Mouse (Mus musculus) forelimb bud, embryonic 11.5 days (tissue): ENCODE results near the gene Map2k6.
"Not testable (repeated sequence)": the region's sequence is repeated elsewhere in the genome, so short reads cannot be mapped to it uniquely, and the experiment has no call there.

Experiments used
- DNase-seq: peaks from one replicate; pipeline ENCODE4 v3.0.0-alpha.2; 2012; ENCODE audit warnings: low read depth, low spot score

Gene Map2k6

DNA sequence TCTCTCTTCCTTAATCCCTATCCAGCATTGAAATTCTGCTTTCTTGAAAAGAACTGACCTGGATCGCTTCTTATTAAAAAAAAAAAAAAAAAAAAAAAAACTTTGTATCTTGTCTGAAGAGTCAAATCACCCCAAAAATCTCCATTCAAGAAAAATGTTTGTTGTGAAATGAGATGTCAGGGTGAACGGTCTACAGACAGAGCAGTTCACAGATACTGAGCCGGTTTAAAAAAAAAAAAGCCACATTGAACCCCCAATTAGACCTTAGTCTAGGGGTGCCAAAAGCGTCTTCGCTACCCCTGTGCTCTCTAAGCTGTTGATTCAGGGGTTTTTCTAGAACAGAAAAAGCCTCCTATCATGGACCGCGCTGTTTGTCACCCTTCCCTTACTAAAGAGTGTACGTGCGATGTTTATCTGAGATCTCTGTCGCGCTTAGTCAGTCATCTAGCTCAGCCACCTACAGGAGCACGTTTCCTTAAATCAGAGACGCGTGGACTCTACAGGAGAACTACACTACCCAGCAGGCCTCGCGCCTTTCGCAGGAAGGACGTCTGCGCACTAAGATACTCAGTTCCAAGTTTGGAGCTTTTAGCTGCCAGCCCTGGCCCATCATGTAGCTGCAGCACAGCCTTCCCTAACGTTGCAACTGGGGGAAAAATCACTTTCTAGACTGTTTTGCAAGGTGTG is at the start of gene Map2k6:
TSS of gene Map2k6 (plus strand) at position 570 of the 687 bp plus-strand sequence.
- peak; percentile 87 for DNase-seq

DNA sequence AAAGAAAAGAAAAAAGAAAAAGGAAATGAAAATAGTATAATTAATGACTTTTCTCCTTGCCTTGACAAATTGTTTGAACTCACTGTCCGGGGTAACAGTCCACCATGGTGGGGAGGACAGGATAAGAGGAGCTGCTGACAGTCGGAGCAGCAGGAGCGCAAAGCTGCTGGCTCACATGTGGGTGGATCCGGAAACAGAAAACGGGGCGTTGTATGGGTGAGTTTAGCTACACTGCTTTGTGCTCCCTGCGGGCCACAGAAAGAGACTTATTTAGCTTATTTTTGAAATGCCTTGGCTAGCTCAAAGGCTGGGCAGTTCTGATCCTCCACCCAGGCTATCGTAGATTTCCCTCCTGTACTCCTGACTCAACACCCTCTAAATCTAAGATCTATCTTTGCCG is 44.7 kb upstream of the Map2k6 start:
- no peak for DNase-seq

DNA sequence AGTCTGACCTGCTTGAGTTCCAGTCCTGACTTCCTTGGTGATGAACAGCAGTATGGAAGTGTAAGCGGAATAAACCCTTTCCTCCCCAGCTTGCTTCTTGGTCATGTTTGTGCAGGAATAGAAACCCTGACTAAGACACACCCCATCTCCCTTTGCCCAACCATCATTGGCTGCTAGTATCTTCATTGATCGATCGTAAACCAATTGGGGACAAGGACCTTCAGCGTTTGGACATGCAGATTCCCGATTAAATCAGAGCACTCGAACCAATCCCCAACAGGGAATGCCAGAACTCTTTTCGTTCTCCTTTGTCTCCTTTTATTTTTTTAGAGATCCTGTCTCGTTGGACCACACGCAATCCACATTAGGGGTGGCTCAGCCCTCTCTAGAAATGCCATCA is 43.8 kb upstream of the Map2k6 start:
- DNase-seq: not testable (repeated sequence)

DNA sequence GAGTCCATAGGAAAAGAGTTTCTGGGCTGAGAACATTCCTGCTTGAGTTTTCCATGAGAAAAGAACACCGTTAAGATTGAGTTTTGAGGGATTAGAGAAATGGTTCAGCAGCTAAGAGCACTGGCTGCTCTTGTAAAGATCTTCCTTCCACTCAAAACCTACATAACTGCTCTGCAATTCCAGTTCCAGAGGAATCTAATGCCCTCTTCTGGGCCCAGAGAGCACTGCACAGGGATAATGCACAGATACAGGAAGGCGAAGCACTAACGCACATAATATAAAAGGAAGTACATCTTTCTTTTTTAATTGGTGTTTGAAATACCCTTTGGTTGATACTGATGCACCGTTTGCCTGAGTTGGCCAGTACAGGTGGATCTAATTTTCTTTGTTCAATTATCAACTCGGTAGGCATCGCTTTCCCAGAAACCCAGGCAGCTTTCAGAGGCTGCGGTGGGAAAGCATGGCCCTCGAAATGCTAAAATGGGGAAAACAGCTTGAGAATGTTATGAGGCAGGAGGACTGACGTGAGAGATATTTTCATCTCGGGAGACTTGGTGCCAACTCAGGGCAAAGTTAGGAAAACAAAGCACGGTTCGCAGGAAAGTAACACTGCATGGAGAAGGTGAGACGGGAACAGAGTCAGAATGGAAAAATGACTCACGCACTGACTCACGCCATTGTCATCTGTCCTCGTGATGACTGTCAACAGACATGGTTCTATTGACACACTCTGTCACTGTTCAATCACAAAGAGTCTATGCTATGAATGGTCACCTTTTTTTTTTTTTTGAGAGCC is 41.0 kb upstream of the Map2k6 start:
- DNase-seq: peak; percentile 20

DNA sequence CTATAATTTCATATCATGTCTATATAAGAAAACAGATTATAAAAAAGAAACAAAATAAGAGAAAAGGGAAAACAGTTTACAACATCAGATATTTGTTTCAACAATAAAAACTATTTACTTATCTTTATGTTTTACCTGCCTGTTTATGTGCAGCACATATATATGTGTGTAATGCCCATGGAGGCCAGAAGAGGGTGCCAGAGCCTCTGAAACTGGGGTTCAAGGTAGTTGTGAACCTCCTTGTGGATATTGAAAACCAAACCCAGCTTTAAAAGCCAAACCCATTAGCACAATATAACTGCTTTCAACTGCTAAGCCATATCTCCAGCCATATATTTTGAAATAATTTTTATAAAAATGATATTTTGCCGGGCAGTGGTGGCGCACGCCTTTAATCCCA is 33.9 kb upstream of the Map2k6 start:
- peak; percentile 59 for DNase-seq

DNA sequence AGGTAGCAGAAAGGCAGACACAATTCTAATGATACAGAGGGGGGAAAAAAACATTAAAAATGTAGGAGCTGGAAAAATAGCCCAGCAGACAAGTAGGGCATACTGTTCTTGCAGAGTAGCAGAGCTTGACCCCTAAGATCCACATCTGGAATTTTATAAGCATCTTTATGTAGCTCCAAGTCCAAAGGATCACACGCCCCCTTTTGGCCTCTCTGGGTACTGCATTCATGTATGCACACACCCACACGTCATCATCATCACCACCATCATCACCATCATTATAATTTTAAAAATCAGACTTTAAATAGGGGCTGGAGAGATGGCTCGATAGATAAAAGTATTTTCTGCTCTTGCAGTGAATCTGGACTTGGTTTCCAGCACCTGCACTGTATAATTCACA is 32.0 kb upstream of the Map2k6 start:
- DNase-seq: no peak

DNA sequence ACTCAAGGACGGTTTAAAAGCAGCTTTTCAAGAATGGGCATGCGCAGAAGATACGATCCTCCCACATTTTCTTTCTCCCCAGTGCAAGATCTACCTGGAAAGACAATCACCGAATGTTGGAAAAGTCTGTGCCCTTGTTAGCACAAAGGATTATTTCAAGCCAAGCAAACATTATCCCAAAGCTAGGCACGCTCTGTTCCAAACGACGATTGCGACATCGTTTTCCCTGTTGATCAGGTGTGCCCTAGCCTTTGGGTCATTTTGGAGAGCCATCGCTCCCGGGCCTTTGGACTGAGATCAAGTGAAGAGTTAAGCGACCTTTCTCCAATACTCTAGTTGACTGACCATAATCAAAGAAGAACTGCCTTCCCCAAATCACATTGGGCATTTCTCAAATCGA is 31.3 kb upstream of the Map2k6 start:
- no peak for DNase-seq

DNA sequence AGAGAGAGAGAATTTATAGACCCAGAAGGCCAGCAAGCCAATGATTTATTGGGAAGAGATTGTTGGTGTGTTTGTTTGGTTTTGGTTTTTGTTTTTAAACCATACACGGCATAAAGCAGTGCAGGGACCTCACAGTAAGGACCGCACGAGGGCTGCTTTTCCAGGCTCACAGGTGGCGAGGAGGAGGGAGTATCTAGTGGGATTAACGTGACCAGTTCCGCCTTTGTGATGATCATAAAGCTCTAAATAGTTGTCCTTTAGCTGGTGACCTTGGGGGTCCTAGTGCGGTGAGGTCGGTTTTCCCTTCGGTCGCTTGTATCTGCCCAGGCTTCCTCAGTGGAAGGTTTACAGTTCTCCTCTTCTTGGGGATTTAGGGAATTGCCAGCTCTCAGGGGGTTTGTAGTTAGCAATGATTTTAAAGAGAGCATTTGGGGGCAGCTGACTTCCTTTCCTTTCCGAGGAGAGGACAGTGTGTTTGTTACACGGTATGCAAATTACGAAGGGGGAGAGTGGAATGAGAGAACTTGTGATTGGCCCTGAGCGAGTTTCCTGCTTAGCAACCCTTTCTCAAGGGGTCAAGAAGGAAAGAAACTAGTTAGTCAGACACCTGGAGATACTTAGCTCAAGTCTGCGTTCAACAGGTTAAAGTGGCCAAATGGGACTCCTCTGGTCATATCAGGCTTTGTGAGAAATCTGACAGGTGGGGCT is 29.5 kb upstream of the Map2k6 start:
- DNase-seq: peak; percentile 20

DNA sequence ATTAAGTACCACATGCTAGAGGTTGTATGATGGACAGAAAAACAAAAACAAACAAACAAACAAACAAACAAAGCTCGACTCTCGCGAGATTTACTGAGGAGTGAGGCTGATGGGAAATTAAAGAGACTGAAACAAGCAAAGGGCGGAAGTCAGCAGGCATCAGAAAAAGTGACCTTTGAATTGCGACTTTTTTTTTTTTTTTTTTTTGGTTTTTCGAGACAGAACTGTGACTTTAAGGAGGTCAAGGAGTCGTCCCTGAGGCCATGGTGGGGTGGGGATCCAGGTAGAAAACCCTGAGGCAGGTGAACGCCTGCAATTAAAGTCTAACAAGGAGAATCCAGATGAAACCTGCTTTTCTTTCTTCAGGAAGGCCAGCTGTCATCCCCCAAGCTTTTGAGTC is 27.1 kb upstream of the Map2k6 start:
- no peak for DNase-seq

DNA sequence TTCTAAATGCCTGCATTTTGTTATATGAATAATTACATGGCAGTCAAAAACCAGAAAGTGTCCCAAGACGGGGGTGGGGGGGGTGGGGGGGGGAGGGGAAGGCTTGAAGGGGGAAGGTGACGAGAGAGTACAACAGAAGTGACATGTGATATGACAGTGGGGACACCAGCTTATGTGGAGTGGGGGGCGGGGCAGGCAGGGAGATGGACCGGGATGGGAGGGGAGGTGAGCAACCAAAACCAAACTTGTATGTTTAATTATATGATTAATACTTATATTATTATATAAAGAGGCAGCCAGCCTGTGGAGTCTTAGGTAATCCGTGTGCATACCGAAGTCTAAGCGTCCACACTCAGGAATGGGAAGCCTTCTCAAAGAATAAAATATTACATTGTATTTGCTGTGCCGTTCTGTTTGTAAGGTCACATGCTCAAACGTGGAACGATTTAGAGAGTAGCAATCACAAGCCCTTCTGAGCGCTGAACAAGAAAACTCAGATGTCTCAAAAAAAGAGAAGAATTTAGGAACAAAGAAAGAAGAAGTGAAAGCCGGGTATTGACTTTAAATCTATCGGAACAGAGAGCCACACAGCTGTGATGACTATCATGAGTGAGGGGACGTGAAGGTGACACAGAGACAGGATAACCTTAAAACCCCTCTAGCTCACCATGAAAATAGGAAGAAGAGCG is 26.5 kb upstream of the Map2k6 start:
- no peak for DNase-seq

DNA sequence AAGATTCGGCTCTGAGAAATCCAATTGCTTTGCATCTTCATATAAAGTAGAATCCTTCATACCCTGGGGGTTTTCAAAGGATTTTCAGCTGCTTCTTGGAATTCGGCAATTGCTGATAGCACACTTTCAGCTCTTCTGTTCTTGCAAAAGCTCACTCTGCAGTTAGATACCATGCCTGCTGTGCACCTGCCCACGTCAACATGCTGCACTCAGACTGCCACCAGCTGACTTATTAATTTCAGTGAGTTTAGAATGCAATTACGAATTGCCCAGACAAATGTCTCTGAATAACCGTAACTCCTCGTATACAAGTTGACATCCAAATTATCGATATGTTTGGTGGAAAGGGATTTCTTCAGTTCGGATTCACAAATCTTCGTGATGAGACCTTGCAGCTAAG is 24.9 kb upstream of the Map2k6 start:
- DNase-seq: no peak

DNA sequence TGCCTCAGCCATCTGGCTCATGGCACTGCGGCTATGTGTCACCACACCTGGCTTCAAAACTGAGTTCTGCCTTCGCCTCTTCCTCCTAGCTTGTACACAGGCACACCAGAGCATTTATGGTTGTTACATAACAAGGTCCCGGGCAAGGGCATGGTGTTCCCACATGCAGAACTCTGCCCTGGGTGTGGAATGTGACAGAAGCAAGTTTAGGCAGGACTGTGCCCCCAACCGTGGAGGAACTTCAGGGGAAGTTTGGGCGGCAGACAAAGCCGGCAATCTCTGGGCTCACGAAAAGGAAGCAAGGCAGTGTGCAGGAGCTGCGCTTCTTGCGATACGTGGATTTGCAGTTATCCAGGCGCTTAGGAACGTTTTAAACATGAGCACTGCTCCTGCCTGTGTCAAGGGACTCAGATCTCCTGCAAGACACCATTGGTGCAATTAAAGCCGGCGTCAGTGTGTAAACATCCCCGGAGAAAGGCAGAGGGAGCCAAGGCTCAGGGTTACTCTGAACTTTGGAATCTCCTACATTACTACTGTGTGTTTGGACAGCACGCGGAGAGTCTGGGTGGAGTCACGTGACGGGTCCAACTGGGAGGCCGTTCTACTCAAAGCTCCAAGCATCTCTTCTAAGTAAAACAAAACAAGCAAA is 19.1 kb upstream of the Map2k6 start:
- peak; percentile 51 for DNase-seq

DNA sequence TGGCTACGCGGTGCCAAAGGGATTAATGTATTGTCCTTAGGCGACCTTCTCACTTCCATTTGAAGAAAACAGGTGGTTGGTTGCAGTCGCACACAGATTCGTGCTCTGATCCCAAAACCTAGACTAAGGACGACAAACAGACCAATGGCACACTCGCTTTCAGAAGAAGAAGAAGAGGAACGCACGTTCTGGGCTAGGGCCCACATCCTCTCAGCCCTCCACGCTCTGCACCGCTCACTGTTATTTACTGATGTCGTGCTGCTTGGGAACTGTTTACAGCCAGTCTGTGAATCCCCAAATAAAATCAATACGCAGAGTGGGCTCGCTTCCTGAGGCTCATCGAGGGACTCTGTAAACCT is 18.6 kb upstream of the Map2k6 start:
- DNase-seq: no peak

DNA sequence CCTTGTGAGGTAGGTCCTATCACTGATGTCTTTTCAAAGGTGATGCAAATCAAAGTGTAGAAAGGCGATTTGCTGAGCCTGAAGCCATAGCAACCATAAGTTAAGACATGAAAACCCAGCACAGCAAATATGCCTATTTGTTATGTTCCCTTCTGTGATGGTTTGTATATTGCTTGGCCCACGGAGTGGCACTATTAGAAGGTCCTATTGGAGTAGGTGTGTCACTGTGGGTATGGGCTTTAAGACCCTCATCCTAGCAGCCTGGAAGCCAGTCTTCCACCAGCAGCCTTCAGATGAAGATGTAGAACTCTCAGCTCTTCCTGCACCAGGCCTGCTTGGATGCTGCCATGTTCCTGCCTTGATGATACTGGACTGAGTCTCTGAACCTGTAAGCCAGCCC is 13.4 kb upstream of the Map2k6 start:
- DNase-seq: no peak

DNA sequence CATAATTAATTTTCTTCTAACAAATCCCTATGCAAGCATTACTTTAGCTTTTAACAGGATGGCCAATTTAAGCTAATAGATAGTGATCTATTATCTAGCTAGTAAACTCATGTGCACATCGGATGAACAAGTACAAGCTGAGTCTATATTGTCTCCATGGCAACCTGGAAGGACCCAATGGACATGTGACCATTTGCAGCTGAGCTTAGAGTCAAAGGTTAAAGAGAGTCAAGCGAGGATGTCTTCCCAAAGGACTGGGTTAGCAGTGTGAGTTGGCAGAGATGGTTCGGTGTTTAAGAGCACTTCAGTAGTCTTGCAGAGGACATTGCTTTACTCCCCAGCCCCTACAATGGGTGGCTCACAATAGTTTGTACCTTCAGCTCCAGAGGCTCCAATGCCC is 6.2 kb upstream of the Map2k6 start:
- no peak for DNase-seq

DNA sequence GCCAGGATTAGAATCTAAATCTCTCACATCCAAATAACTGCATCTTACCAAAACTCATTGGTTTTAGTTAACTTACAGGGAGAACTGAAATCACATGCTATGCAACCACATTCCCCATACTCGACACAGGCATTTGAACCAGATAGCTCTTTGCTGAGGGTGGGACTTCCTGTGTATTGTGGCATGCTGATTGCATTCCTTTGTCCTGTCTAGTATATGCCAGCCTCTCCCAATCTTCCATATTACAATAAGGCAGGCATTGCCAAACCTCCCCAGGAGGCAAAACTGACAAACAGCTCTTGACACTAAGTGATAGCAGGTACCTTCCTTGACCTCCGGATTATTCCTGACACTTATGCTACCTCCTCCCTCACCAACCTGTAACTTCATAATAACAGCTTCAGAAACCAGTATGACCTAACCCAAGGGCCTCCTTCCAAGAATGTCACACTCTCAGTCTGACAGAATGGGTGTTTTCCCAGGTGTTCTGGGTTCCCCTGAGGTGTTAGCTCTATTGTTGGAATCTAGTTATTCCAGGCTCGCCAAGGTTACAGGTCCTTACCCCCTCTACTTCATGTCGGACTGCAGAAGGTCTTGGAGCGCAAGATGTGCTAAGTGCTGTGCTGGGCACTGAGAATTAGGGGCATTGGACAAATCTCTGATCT is 4.0 kb upstream of the Map2k6 start:
- no peak for DNase-seq

DNA sequence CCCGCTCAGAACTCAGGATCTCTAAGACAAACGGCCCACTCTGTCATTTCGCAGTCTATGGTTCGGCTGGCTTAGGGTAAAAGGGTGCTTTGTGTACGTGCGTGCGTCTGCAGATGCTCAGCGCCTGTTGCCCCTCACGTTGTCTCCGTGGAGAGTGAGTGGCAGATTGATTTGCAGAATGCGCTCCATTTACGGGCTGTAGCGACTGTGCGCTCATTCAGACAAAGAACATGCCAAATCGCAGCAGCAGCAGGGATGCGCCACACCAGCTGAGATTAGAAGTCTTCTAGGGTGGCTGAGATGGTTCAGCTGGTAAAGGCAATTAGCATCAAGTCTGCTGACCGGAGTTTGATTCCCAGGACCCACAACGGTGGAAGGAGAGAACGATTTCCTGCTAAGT is 2.8 kb upstream of the Map2k6 start:
- DNase-seq: no peak

DNA sequence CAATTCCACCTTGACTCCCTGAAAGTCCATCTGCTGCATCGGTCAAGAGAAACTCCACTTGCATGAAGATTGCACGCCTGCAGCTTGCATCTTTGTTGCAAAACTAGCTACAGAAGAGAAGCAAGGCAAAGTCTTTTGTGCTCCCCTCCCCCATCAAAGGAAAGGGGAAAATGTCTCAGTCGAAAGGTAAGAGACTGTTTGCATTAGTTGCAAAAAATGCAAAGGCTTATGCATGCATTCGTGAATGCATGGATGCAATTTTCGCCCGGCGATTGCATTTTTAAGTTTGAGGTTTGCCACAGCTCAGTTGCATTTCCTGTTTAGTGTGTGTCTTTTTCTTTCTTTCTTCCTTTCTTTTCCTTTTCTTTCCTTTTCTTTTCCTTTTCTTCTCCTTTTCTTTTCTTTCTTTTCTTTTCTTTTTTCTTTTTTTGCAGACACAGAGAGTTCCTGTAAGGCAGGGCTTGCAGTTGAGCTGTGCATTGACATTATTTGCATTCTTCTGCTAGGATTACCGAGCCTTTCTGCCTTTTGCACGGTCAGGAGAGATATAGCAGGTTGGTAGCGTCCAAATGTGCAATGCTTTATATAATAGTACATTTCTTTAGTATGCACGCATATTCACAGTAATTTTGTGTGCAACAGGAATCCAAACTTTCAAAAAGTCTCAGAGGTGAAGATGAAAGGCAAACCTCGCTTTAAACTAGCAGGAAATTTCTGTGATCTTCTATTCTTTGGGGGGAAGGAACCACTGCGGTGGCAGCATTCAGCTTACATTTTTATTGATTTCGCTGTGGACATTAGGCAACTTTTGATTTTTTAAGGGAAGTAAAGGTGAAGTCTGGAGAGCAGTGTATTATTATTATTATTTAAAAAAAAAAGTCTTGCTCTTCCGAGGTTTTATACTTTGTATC is 573 bp downstream of the Map2k6 start:
- DNase-seq: no peak

DNA sequence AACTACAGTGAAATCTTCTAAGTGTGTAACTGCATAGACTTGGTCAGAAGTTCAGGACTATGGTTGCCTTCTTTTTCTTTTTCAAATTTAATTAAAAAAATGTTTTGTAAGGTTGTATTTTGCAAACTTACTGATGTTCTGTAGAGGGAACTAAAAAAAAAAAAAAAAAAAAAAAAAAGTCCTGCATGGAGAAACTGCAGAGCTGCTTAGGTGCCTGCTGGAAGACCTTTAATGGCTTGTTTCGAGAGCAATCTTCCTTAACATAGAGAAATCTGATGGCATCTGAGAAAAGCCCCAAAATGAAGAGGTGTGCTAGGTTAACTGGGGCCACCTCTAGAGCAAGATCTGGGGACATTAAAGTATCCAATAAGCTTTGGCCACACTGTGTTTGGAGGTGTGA is 1.4 kb downstream of the Map2k6 start:
- DNase-seq: no peak

DNA sequence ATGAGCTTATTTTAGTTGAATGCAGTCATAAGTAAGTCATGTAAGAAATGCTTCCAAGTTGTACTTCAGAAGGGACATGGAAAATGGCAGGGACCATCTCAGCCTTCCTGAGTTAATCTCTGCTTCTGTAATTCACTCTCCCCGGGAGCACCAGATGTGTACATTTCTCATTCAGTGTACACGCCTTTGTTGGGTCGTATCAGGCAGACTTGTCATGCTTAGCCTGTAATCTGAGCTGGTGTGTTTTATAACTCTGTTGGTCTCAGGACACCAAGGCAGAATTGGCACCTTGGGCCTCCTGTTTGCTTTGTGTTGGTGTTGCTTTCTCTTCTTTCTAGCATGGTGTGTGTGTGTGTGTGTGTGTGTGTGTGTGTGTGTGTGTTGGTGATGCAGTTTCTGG is 3.7 kb downstream of the Map2k6 start:
- DNase-seq: peak; percentile 27
